Mouse (Mus musculus) frontal cortex, postnatal 10 days (tissue): ENCODE measurements around the gene Copb1.
"Not testable (repeated sequence)": the region's sequence is repeated elsewhere in the genome, so short reads cannot be mapped to it uniquely, and the experiment has no call there.

Experiments
- DNase-seq, 2 experiments: peaks; one replicate each; pipeline ENCODE4 v3.0.0; 2022; ENCODE audit warnings: low spot score in 2 of 2, mixed read lengths in 1 of 2

Gene Copb1

GRCm38 (mm10) chr7:114220433-114220832, 34.1 kb downstream of the Copb1 start:
- no peak for DNase-seq

GRCm38 (mm10) chr7:114216908-114217307, 37.6 kb downstream of the Copb1 start:
- no peak for DNase-seq

DNA sequence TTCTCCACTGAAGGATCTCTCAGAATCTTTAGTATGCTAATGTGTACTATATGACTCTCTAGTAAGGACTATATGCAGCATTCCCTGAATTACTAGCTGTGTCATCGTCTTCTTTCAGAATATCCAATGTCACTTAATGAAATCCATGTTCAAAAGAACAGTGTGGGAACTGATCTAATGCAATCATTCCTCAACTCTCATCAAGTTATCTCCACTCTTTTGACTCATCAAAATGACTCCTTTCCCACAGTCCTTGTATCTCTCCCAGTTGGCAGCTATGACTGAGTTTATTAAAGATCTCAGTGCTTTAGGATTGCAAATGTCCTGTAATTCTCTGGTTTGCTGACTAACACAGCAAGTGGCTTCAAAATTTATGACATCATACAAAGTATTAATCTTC, 40.1 kb downstream of the Copb1 start:
- DNase-seq, result no peak

DNA sequence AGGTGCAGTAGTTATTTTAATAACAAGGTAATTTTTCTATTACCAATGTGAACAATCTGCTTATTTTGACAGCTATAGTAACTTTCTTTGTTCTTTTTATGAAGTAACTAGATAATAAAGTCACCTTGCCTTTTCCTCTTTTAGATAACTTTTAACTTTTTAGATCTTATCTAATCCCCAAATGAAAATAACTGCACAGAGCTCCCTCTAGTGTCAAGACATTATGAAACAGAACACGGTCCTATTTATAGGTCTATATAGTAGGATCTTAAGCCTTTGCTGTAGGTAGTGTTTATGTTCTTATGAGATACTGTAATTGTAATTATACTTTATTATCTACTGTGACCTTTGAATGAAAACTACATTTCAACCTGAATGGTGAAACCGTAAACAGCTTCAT, 41.0 kb downstream of the Copb1 start:
- DNase-seq, result no peak

DNA sequence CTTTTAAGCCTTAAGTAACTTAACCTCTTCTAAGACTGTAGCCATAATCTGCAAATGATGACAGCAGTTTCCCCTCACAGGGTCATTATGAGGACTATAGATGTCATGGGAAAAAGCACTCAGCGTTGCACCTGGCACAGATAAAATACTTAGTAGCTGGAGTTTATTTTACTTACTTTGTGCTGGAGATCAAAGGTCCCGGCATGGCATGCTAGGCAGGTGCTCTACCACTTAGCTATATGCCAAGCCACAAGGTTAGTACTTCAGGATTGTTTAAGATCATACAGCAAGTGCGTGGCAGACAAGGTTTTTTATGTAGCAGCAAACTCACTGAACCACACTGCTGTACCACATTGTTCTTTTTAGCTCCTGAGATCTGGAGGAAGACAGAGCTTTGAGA, 43.9 kb downstream of the Copb1 start:
- DNase-seq, result no peak

DNA sequence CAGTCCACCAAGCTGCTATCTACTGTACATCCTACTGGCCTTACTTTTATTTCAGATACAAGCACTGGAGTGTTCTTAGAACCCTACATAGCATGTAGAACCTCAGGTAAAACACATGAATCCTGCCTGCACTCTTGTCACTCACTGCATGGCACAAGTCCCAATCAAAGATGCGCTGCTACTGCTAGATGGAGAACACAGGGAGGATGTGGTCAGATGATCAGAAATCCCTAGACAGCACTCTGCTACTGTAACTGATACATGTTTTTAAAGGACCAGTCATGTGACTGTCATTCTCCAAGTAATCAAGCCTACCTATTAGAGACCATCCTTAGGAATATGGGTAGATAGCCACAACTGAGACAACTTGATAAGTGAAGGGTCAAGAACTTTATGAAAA, 44.7 kb downstream of the Copb1 start:
- no peak for DNase-seq

- no peak for DNase-seq
Measured at GRCm38 (mm10) chr7:114203491-114204359, 50.8 kb downstream of the Copb1 start.

DNA sequence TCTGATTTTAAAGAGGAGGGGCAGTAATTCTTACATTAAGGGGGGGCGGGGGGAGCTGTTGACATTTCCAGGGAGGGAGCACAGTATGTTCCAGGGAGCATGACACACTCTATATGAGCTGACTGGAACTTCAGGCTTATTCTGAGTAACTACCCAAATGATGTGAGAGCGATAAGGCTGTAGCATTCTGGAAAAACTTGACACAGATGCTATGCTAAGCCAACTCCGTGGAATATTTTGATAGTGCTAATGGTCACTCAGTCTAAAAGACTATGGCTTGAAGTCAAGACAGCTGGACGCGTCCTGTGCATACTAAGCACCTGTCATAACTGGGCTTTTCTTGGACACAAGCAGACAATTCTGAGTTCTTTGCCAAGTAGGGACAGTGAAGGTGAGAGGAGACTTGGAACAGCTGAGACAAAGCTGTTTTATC, 51.5 kb downstream of the Copb1 start:
- no peak for DNase-seq

- no peak for DNase-seq
Measured at GRCm38 (mm10) chr7:114200651-114201050, 53.9 kb downstream of the Copb1 start.

GRCm38 (mm10) chr7:114199428-114200110, 54.9 kb downstream of the Copb1 start:
- no peak for DNase-seq

DNA sequence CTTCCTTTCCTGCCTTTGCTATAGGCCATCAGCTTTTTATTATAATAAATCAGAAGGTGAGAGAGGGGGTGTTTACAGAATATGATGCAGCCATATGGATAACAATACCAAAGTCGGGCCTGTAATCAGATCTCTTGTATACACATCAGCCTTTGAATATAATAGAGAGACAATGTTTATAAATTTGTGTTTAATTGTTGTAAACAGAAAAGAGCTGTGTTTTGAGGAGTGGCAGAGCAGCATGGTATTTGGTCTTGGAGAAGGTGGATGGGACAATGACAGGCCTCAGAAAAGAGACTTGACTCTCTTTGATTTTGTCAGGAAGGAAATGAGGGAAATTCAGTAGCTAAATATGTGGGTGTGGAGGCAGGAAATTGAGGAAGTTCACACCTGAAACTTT, 56.3 kb downstream of the Copb1 start:
- DNase-seq, result no peak

DNA sequence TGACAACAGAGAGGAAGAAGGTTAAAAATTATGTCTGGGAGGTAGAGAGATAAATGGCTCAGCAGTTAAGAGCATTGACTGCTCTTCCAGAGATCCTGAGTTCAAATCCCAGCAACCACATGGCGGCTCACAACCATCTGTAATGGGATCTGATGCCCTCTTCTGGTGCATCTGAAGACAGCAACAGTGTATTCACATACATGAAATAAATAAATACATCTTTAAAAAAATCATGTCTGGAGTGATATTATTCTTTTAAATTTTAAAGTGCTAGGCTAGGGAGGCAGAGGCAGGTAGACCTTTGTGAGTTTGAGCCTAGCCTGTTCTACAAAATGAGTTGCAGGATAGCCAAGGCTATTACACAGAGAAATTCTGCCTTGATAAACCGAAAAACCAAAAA, 57.9 kb downstream of the Copb1 start:
- not testable (repeated sequence) for DNase-seq

- DNase-seq, result not testable (repeated sequence)
Measured at GRCm38 (mm10) chr7:114194788-114195187, 59.7 kb downstream of the Copb1 start.

DNA sequence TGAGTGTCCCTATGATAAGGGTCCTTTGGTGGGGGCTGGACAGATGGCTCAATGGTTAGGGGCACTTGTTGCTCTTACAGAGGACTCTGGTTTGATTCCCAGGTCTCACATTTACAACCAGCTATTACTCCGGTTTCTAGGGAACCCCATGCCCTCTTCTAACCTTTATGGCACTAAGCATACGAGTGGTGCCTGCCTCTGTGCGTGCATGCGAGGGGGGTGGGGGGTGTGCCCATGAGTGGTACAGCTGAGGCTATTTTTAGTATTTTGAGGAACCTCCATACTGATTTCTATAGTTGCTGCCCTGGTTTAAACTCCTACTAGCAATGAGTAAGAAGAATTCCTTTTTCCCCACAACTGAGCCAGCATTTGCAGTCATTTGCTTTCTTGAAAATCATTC, 60.3 kb downstream of the Copb1 start:
- DNase-seq, result no peak

DNA sequence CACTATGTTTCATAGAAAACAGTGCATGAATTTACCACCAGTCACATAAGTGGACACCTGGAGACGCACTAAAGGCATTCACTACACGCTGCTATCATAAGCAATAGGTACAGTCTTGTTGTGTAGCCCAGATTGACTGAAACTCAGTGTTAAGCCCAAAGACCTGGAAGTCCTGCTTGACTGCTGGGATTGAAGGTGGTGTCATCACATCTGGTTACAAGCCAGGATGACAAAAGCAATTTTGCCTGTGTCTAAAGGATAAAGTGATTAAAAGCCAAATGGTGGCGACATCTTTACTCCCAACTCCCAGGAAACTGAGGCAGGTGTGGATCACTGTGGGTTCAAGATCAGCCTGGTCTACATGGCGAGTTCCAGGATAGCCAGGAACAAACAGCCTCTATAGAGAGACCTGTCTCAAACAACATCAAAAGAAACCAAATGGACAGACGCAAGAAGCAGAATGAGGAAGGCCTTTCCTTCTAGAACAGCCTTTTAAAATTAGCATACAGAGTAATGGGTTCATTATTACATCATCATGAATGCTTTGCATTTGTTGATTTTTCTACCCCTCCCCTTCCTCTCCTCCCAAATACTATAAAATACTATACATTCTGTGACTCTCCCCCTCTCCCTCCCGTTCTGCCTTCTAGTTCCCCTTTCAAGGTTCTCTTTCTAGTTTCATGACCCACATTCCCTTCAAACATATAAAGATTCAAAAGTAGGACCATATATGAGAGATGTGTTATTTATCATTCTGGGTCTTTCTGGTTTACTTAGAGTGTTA, 61.0 kb downstream of the Copb1 start:
- DNase-seq, result no peak

GRCm38 (mm10) chr7:114192581-114192980, 61.9 kb downstream of the Copb1 start:
- no peak for DNase-seq

GRCm38 (mm10) chr7:114183416-114183815, 71.1 kb downstream of the Copb1 start:
- DNase-seq, result no peak

DNA sequence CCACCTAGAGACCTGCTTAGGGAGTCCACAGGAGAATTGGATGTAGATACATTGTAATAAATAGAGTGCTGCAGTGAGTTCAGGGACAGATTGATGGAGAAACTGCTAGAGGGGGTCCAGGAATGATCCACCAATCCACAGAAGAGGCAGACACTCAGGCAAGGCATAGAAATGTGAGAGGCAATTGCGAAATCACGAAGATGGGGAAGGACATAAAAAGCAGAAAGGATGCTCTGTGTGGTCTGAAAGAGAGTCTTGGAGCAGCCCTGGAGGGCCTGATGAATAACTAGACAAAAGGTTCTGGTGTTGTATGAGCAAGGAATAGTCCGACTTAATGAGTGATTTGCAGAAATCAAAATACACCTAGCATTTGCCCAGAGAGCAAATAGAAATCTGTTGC, 71.8 kb downstream of the Copb1 start:
- no peak for DNase-seq

DNA sequence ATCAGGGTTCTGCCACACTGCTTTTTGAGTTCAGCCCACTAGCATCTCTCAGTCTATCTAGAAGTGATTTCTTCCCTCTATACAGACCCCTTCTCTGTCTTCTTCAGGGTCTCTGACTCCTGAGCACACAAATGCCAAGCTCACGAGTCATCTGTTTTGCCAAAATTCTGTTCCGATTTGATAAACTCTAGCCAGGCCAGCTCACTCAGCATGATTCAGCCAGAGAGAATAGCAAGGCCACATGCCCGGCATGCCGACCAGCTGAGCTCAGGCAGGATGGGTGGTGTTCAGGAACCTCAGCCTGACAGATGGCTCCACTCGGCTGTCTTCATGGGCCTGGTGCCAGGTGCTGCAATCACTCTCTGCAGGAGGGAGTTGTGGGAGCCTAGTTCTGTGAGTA, 73.1 kb downstream of the Copb1 start:
- DNase-seq, result peak; percentile 72 to 79

GRCm38 (mm10) chr7:114176588-114176987, 77.9 kb downstream of the Copb1 start:
- DNase-seq, result no peak

DNA sequence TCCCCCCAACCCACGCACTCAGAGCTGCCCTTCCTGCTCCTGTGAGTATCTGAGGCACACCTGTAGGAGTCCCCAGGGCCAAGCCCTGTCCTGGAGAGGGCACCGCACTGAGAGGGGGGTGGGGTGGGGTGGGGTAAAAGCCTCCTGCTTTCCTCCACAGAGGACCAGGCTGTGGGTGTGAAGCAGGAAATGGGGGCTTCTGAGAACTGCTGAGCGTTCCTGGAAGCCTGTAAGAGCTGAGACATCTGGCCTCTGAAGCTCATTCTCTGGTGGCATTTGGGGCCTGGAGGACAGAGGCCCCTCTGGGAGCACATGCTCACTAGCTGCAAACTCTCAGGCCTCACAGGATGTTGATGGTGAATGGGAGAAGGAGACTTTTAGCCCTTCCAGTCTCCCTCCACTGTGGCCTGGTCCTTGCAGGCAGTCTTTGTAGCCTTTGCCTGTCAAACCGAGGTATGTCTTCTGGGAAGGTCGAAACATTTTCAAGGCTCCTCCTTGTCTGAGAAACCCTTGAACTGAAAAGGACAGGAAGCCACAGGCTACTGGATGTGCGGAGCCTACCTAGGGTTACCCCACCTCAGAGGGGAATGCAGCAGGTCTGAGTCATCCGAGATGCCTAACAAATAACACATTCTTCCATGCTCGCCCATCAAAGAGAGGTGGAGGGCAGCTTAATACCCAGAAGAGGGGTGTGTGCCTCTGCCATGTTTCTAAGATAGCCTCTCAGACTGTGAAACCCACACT, 83.0 kb downstream of the Copb1 start:
- DNase-seq, result no peak

DNA sequence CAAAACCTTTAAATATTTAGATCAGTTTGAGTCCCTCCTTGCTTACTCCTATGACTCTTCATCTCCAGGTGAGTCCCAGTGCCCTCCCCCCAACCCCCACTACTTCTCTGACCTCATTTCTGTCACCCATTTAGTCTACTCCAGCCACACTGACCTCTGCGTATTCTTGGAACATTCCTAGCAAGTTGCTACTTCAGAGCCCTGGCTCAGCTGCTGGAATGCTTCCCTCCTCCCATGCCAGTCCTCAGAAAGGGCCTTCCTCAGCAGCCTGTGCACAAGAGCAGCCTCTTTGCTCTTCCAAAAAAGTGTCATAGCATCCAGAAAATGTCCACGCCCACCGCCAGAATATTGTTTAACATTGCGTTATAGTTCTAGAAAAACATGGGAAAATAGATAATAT, 84.5 kb downstream of the Copb1 start:
- no peak for DNase-seq
